Mouse (Mus musculus) mature B cell (primary cell): ENCODE results near the gene Gstk1.

Experiments used
- in situ Hi-C: fragments of 300-500 bp; cut with MboI; formaldehyde crosslinking; loops from 2 replicates; pipeline ENCODE4 v1.14.3; 2019

Gstk1 gene

DNA sequence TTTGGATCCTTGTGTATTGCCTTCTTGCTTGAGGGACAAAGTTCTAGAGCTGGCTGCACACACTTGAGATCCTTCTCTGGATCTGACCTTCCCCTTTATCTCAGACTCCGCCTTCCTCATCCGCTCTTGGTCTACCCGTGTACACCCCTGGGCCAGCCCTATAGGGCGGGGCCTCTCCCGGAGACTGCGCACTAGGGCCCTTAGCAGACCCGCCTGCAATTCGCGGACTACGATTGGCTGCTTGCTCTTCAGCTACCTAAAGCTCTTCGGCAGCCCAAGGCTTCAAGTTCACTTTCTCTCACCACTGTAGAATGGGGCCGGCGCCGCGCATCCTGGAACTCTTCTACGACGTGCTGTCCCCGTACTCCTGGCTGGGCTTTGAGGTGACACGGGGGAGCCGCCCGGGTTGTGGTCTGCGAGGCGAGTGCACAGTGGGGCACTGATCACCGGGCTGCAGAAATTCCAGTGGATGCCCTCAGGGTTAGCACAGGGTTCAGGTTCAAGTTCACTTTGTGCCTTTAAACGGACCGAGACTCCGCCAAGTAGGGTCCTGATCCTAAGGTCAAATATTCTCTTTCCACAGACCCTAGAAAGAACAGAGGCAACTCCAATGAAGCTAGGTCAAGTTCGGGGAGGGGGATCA is at the start of gene Gstk1:
Gstk1 (plus strand) TSS at position 225 of the 643 bp plus-strand sequence.
- in situ Hi-C loops, result no loop called here

DNA sequence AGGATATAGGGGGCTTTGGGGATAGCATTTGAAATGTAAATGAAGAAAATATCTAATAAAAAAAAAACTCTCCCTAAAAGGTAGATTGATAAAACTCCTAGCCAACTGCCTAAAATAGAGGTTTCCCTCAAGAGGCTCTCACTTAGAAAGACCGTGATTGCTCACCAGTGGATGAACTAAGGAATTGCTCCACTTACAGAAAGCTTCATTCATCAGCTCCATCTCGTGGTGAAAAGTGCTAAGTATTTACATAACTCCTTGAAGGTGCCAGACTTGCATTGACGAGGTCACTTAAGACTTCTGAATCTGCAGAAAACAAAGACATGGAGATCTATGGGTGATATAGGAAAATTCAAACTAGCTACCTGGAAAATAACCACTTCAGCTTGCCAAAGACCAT is 48.0 kb upstream of the Gstk1 start:
- in situ Hi-C loops, result no loop called here

DNA sequence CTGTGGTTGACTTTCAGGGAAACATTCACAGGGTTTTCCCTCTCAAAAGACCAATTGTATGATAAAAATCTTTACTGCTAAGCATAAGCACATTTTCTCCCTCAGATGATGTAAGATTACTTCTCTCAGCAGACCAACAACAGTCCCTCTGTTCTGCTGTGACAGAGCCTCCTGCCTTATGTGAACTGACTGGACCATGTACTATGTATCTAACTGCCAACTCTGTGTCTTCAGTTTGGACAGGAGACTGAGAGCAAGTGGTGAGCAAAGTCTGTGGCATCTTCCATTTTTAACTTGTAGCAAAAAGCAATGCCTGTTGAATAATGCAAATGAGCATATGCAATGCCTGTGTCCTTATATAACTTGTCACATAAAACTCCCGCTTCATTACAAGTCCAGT is 46.2 kb upstream of the Gstk1 start:
- in situ Hi-C loops, result no loop called here

DNA sequence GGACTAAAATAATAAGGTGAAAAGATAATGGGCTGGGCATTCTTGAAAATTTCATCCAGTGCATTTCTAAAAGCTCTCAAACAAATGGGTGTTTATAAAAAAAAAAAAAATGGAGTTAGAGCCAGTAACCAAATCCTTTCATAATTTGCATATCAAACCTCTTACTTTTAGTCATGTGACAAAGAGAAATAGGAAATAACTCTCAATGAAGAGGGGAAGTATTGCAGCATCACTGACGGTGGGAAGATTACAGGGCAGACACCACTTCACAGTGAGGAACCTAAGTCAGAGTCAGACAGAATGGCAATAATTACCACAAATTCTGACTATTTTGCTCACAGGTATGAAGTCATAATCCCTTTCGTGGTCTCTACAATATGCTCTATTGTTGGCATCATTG is 30.7 kb upstream of the Gstk1 start, which contains the start of gene Tas2r144:
Tas2r144 (plus strand) TSS at position 301 of the 400 bp plus-strand sequence.
- in situ Hi-C loops, result no loop called here

DNA sequence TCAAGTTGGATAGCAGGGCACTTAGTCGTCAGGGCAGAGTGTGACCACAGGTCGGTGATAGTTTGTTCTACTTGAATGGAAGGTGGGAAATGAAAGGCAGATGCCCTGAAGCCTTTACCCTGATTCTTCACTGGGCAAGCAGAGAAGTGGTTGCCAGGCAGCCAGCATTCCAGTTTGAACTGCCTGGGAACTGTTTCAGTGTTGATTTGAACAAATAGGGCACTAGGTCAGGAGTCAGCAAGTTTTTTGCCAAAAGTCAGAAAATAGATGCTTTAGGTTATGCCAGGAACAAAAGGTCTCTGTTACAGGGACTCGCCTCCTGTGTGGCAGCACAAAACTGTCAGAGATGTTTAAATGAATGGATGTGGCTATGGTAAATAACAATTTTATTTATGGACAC is 23.4 kb upstream of the Gstk1 start:
- in situ Hi-C loops, result no loop called here

DNA sequence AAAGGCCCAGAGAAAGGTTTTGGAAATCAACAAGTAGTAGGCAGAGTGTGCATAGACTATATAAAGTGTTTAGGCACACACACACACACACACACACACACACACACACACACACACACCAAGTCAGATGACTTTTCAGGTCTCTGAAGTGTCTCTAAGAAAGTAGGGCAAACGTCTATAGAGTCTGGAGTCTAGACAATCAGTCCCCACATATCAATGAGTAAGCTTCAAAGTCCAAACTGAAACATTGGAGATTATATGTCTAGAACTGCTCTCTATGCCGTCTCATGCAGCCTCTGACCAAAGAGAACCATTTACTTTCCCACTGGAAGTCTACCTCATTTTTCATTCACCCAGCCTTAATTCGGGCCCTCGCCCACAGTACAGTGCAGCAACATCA is 20.7 kb upstream of the Gstk1 start:
- in situ Hi-C loops, result no loop called here

DNA sequence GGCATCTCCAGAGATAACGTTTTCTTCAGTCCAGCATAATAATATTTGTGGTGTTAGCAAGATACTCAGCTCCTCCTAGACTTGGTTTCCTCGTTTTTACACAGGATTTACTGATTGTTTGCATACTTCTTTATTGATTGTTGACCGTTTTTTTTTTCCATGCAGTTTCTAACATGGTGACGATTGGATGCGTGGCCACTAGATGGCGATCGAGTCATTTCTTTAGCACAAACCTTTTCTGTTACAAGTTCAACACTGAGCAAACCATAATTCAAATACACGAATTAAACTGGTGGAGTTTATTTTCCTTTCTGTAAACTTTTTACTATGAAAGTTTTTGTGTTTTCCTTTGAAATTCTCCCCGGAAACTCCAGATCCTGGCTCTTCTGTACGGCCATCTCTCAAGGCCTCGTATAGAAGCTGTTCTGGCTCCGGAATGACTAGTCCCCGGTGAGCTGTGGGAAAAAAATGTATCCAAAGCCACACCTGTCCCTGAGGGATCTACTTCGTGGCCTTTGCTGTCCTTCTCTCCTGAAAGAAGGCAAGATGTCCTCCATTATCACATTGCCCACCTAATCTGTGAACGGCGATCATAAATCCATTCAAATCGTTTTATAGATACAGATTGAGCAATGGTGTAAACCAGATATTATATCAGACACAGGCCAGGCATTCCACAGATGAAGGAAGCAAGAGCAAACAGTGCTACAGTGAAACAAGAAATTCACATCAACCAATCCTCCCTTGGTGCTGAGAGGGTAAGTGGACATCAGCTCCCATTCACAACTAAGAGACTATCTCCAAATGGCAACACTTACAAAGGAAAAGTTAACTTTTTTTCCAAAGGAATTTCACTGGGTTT is 18.3 kb upstream of the Gstk1 start:
- in situ Hi-C loops, result no loop called here

DNA sequence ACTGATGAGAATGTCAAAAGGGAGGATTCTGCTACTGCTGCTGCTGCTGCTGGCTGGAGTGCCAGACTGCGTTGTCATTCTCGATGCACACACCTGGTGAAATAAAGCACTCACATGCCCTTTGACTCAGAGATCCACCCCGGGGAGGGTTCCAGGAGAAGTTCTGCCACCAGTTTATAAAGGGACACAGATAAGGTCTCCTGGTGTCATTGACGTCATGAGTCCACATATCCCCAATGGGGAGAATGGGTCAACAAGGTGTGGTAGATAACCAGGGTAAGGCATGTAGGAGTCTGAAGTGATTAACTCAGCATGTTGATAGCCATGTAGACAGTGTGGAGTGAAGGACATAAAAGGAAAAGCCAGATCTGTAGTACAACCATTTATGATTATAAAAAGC is 16.1 kb upstream of the Gstk1 start:
- in situ Hi-C loops, result loop anchor here (10.0 kb wide), 1 partner anchor 355 kb away; no protein-coding TSS in a partner anchor

DNA sequence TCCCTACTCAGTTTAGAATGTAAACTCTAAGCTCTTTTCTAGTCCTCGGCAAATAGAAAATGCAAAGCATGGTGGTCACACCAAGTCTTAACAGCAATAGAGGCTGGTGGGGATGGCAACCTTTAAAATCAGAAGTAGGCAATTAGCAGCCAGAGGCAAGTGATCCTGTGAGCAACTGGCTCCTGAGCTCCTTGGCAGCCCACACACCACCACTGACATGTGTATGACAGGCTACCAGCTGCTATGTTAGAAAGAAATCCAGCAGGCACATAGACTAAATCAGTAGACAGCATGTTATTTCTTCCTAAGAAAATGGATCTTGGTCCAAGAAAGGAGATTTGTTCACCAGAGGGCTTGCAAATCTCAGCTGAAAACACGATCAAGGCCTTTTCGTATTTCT is 14.5 kb upstream of the Gstk1 start:
- in situ Hi-C loops, result loop anchor here (10.0 kb wide), 1 partner anchor 354 kb away; no protein-coding TSS in a partner anchor

DNA sequence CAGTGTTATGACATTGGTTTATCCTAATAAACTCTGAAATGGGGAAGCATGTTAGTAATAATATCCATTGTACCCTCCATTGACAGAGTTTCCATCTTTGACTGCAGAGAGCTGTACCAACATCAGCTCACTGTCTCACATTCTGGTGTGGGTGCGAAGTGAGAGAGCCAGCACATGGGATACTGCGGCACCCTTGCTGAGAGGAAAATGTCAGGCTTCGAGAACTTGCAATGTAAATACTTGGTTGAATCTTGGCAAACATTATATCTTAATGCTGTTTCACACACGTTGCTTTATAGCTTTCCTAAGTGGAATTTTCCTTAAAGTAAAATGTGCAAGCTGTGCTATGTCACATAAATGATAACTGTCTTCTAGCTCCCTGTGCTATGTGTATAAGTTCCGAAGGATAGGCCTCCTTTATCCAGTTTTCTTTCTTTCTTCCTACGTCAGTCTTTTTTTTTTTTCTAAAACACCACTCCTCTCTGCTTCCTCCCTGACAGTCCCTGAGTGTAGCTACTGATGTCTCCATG is 8.4 kb upstream of the Gstk1 start:
- in situ Hi-C loops, result loop anchor here (10.0 kb wide), 1 partner anchor 347 kb away; no protein-coding TSS in a partner anchor

DNA sequence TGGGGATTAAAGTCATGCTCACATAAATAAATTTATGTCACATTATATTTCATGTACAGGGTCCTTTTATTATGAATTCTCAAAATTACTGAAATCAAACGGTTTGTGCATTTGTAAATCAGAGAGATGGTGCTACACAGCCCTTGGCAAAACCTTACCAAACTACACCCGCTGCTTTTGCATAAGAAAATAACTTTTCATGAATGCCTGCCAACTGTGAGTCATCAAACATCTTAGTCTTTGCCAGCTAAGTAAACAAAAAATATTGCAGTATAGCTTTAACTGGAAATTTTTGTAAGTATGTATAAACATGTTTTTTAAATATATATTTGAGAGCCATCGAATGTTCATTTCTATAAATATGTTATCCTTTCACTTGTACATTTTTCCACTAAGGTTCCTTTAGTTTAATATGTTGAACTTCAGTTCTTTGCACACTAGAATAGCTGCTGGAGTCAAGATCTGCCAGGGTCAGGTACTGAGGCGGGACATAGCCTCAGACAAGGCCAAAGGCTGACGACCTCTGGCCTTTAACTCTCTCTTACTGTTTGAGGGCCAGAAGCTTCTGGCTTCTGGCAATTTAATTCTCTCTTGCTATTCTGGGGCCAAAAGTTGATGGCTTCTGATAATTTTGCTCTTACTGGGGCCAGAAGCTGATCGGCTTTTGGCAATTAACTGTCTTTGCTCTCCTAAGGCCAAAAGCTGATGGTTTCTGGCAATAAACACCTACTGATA is 4.3 kb upstream of the Gstk1 start:
- in situ Hi-C loops, result no loop called here

DNA sequence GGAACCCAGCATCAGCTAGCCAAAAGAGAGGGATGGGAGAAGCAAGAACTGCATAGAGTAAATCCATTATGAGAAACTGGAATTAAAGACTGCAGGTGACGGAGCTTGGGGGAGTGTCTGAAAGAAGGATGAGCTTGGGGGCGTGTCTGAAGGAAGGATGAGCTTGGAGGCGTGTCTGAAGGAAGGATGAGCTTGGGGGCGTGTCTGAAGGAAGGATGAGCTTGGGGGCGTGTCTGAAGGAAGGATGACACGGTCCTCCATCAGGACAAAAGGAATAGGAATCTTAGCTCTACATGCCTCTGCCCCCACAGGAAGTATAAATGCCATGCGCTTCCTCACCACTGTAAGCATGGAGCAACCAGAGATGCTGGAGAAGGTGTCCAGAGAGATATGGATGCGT is 1.4 kb downstream of the Gstk1 start:
- in situ Hi-C loops, result no loop called here

DNA sequence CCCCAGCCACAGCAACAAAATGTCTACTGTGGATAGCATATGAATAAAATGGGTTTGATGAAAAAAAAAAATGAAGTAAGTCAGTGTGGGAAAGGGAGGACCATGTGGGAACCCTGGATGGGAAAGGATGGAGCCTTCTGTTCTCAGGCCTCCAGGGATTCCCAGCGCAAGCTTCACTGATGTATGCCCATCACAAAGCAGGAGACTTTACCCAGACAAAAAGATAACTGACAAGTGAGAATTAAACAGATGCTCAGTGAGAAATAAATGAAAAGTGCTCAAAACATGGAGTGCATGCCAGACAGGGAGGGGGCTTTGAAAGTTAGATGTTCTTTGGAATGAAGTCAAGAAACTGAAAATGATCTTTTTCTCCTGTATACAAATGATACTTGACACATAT is 2.2 kb downstream of the Gstk1 start:
- in situ Hi-C loops, result no loop called here

DNA sequence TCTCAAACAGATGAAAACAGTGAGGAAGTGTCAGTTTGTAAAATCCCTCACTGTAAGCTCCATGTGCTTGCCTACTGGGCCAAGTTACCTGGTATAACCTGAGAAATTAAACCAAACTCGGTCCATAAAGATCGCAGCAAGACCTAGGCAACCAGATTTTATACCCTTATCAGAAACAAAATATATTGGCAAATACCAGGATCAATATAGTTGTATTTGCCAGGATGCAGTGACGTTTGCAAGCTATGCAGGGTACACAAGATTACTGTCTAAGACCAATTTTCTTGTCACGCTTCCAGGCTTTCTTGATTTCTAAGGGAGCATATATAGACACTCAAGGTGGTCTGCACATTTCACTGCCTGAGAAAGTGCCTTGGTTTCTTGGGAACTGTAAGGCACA is 6.1 kb downstream of the Gstk1 start:
- in situ Hi-C loops, result no loop called here

DNA sequence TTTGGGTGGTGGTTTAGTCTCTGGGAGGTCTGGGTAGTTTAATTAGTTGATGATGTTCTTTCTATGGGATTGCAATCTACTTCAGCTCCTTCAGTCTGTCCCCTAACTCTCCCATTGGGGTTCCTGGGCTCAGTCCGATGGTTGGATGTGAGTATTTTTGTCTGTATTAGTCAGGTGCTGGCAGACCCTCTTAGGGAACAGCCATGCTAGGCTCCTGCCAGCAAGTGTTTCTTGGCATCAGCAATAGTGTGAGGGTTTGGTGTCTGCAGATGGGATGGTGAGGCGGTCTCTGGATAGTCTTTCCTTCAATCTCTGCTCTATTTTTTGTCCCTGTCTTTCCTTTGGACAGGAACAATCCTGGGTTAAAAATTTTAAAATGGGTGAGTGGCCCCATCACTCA is 7.4 kb downstream of the Gstk1 start:
- in situ Hi-C loops, result no loop called here

DNA sequence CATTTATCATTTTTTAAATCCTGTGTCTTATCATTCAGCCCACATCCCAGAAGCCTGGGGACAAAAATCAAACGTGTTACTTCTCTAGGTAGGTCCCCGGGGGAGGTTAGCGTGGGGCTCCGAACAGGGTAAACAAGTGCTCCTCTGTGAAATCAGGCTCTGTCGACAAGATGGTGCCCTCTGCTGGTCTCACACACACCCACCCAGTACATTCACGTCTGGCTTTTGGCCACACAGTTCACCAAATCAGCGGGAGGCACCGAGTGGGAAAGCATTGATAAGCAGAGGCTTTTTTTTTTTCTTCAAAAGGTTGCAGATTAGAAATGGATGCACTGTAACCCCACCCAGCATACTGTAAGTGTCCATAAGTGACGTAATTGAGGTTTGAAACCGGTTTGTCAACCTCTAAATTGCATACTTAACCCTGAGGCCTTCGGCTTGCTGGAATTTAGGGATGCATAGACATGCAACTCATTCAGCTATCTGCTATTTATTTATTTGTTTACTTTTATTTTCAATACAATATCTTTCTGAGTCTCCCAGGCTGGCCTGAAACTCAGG is 11.6 kb downstream of the Gstk1 start:
- in situ Hi-C loops, result no loop called here

DNA sequence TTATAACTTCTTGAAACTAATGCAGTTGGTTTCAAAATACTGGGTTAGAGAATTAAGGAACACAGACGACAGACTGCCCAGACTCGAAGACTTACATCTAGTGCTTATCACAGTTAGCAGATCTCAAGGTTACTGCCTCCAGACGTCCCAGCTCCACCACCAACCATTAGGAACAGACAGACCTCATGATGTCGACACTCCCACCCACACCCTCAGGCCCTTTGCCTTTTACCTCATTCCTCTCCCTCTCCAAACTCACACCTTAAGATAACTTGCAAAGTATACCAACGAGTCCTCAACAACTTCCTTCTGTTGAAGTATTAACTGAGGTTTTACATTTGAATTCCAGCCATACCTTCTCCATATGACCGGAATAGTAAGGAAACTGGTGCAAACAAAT is 14.7 kb downstream of the Gstk1 start:
- in situ Hi-C loops, result no loop called here

DNA sequence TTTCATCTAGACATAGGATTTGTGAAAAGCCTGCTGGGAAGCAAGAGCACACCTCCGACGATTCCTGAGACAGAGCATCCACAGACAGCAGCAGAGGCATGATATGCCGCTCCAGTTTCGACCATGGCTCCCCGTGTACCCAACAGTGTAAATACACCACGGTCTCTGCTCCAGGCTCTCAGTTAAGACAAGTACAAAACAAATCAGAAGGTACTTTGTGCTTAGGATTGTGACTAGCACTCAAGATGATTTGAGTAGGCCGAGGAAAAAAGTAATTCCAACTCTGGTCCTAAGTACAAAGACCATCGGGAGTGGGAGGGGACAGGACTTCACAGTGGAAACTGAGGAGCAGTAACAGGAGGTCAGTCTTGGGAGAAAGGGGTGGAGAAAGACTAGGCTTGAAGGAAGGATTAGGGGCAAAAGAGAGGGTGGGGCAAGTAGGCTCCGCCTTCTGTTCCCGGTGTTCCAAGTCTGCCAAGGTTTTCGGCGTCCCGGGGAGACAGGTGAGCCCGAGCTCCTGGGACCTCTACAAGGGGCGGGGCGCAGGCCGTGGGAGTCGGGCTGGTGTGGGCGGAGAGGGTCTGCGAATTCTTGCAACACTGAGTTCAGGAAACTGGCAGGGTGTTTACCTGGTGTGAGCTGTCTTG is 15.9 kb downstream of the Gstk1 start, which contains the start of gene Tmem139:
Tmem139 (plus strand) TSS at position 447 of the 647 bp plus-strand sequence.
- in situ Hi-C loops, result no loop called here

DNA sequence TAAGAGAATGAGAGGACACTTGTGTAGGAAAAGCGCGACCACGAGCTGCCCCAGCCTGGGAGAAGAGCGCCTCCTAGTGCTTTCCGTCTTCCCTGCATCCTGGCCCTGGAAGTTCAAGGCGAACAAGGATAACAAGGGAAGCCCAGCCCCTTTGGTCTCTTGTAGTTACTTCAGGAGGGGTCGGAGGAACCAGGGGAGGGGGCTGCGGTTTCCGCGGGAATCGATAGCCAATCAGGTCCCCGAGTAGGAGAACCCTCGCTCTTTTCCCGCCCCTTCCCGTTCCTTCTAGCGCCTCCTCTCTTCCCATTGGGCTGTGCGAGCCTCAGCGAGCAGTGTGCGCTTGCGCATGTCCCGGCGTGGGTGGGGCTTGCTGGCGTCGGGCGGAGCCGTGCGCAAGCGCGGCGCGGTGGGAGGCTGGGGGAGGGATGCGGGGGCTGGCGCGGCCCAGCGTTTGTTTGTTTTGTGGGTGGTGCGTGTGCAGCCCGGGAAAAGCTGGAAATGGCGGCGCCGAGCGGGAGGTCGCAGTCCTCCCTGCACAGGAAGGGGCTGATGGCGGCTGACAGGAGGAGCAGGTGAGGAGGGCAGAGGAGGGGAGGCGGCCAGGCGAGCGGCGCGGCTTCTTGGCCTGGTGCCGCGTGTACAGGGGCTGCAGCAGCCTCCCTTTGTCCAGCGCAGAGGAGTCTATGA is 19.0 kb downstream of the Gstk1 start, which contains the start of gene Casp2:
Casp2 (plus strand) TSS at position 360 of the 687 bp plus-strand sequence.
- in situ Hi-C loops, result no loop called here
